Mouse (Mus musculus): ENCODE results near the gene Mdp1.

The Mdp1 gene

DNA sequence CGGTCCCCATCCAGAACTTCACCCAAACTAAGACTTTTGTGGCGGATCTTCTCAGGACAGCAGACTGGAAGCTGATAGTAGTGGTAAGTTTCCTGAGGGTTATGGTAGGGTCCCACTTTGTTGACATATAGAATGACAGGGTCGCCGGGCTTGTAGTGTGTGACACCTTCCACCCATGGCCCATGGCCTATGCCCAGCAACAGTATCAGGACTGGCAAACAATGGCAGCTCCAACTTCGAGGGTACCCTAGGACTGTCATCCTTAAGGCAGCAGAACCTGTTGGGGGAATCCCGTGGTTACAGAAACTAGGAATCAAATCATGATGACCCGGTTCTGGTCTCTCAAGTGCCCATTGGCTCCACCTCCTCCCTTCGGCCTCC, 17.6 kb downstream of the Mdp1 start:
- DNase-seq: no peak

DNA sequence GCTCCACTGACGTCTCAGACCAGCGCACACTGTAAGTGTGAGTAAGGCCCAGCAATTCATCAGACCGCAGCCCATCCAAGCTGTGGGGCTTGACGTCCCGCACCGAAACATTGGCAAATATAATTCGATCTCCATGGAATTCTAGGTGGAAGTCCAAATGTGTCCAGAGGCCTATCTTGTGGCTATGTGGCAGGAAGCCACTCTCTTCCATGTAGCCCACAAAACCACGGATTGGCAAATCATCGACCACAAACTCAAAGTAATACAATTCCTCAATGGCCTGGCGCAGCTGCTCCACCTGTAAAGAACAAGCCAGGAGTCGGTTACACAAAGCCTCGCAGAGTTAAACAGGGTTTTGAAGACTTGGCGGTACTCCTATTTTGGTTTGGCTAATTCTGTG, 19.0 kb downstream of the Mdp1 start:
- DNase-seq: no peak

DNA sequence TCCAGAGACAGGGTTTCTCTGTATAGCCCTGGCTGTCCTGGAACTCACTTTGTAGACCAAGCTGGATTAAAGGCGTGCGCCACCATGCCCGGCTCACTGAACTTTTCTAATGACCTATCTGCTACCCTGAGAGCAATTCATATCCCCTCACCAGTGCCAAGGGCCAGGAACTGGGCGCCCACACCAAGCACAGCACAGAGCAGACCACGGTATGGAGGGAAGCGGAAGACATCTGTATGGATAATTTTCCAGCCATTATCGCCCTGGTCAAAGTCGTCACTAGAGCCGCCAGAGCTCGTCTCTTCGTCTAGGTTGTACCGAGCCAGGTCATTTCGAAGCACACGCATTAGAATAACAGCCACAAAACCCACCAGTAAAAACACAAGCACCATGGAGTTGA, 19.5 kb downstream of the Mdp1 start:
- DNase-seq: no peak

DNA sequence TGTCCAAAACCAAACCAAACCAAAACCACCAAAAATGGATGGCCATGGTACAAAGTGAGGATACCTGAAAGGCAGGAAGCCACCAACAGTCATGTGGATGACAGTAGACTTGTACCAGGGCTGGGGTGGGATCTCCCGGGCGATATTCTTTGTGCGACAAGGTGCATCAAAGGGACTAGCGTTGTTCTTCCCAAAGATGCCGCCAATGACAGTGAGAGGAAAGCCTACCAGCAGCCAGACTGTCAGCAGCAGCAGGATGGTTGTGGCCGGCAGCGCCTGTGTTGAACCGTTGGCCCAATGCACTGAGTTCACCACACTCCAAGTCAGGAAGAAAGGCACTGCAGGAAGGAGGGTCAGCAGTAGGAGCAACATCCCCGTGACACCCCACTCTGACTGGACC, 22.5 kb downstream of the Mdp1 start, which contains the start of gene Gm49378:
Gene Gm49378, minus strand, starts transcription at position 101 of the 400 bp plus-strand sequence.
- DNase-seq: no peak

DNA sequence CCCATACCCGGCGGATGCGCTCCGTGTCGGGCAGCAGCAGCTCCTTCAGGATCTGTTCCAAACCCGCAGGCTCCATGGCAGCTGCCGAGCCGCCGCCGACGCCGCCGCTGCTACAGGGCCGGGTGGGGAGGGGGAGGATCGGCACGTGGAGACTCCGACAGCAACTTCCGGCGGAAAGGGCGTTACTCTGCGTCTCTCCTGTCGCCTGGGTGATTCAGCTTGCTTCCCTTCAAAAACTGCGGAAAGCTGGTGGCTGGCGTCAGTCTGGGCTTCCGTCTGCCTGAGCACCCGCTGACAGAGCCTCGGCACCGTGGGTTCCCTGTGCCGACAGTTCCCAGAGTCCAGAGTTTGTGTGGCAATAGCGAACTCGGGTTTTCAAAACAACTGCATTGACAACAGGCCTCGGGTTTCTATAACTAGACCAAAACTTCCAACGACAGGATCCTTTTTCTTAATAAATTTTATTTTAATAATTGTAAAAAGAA, 24.7 kb downstream of the Mdp1 start, which contains the start of gene Ipo4:
Gene Ipo4, minus strand, starts transcription at position 435 of the 485 bp plus-strand sequence.
- peak; percentile 91 for DNase-seq

DNA sequence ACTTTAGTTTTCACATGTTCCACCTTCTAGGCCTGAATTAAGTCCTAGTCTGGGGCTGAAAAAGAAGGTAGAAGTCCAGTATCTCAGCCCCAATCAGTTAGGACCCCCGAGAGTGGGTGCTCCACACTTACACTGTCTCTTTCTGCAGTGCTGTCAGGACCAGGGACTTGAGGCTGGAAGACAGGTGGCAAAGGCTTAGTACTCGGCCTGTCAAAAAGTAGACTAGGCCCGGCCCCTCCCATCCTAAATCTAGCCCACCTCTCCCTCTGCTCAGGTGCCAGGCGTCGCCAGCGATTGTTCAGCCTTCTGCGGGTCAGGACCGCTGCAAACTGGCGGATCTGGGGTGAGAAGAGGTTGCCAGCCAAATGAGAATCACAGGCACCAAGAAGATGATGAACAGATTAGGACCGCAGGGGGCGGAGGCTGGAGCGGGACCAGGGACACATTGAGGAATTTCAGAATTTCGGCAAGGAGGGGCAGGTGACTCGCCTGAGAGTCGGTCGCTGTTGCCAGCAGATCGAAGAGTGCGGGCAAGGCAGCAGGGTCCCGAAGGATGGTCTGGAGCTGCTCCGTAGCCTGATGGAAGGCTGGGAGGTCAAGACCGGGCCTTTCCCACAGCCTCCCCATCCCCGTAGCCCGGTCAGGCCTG, 25.3 kb downstream of the Mdp1 start:
- DNase-seq: no peak

DNA sequence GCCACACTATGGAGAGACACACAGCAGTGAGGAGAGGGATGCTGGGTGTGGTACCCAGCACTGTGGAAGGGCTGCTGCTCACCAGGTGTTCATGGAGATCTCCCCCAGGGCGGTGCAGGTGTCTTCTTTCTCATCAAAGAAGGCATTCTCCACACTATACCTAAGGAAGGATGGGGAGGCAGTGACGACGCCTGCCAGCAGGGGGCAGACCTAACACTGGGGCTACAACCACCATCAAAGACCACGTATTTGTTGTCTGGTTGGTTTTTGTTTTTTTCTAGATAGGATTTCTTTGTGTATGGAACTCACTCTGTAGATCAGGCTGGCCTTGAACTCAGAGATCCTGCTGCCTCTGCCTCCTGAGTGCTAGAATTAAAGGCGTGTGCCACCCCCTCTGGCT, 31.0 kb downstream of the Mdp1 start:
- peak; percentile 87 for DNase-seq

DNA sequence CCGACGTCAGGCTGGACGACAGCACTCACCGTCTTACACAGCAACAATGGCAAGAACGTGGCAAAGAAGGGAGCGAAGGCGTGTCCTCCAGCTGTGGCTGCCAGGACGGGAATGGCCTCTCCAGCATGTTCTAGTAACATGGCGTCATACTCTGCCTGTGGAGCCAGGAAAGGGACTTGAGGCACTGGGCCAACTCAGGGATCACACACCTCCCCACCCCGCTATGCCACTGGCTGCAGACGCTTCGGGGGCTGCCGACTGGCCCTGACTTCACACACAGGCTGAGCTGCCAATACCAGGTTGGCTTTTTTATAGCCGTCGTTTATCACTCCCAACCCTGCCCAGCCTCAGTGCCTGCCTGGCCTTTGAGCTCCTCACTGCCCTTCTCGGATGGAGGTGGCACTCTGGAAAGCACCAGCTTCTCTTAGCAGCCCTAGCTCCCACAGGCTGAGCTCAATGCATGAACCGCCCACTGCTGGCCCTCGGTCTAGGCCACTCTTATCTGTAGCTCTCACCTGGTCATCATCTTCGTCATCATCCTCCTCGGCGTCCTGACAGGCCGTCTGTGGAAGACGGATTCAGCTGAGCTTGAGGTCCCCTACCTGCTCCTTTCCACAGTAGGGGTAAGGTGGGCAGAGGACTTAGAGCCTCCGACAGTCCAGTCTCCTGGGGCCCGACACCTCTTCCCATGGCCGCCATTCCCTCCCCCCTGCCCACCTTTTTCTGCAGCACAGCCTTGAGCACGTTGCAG, 32.1 kb downstream of the Mdp1 start:
- no peak for DNase-seq

DNA sequence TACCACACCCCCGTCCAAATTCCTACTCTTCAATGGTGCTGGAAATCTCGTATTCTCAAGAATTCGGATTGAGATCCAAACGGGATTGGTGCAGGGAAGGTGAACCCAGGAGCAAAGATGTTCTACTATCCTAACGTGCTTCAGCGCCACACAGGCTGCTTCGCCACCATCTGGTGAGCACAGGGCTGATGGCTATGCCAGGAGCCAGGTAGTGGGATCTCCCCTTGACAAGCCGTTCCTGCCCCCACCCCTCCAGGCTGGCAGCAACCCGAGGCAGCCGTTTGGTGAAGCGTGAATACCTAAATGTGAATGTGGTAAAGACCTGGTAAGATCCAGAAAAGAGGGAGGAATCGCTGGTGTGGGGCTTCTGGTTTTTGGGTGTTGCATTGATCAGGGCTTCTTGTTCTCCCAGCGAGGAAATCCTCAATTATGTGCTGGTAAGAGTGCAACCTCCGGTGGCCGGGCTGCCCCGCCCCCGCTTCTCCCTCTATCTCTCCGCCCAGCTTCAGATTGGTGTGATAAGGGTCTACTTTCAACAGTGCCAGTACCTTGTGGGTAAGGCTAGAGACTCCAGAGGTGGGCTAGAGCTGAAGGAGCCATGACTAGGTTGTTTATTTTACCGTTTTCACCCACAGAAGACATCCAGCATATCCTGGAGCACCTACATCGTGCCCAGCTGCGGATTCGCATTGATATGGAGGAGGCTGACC, 41.7 kb downstream of the Mdp1 start:
- DNase-seq: no peak

DNA sequence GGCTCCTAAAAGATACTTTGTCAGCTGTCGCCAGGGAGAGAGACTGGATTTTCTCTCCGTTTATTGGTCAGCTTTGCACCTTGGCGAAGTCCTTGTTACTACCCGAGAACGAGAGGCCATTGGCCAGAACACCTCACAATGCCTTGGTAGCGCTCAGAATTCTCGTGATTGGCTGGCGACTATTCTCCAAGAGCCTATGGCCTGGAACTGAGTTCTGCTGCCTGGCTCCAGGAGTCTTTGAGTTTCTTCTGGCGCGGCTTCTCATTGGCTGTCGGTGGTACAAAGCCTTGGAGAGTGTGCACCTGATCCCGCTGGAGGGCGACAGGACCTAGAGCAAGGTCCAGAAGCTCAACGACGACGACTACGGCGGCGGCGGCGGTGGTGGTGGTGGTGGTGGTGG, 42.5 kb downstream of the Mdp1 start, which contains the start of gene Rec8:
Gene Rec8, plus strand, starts transcription at position 216 of the 400 bp plus-strand sequence.
- DNase-seq: no peak

DNA sequence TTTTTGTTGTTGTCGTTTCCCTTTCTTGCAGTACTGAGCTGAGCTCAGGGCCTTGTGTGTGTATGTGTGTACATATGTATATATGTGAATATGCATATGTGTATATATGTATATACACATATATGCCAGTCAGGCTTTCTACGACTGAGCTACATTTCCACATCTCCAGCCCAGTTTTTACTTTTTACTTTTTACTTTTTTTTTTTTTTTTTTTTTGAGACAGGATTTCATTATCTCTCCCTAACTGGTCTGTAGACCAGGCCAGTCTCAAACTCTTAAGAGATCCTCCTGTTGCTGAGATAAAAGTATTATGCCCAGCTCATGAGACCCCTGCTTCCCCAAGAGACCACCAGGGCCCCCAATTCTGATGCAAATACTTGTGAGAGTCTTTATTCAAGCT, 43.5 kb downstream of the Mdp1 start:
- no peak for DNase-seq

DNA sequence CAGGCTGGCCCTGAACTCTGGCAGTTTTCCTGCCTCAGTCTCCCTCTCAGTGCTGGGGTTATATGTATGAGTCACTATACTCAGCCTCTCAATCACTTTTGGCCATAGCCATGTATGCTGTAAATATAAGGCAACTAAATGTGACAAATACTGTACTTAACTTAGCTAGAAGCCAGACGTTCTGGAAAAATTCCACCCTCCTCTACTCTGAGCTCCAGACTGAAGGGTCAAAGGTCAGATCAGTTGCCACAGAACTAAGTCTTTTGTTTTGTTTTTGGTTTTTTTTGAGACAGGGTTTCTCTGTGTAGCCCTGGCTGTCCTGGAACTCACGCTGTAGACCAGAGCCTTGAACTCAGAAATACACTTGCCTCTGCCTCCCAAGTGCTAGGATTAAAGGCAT, 44.4 kb downstream of the Mdp1 start:
- no peak for DNase-seq

DNA sequence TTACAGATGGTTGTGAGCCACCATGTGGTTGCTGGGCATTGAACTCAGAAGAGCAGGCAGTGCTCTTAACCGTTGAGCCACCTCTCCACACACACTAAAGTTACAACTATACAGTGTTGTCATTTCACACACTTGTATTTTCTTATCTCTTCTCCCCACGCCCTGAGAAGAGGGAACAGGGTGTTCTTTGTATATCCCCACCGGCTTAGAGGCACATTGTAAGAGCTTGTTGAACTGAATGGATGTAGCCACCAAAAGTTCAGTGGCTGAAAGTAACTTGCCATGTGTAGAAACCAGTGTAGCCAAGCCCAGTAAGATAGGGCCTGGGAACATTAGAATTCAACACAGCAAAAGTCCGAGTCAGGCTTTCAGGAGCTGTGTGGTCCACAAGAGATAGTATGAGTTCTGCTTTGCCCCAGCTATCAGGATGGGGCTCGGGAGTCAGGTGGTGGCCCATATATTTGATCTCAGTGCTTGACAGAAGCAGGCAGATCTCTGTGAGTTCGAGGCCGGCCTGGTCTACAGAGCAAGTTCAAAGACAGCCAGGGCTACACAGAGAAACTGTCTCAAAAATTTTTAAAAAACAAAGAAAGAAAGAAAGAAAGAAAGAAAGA, 45.6 kb downstream of the Mdp1 start:
- no peak for DNase-seq

DNA sequence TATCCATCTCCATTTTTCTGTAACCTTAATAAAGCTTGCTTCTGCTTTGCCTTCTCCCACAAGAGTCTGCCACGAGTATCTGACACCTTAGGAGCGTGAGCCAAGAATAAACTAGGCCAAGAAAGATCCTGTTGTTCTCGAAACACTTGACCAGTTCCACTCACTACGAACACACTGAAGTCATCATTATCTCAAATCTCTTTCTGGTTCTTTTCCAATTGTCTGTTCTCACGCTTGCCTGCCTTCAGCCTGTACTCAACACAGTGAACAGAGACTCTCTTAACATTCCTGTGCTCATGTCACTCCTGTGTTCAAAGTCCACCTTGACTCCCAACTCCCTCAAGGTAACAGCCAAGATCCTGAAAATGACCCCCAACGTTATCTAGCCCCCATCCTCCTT, 47.0 kb downstream of the Mdp1 start:
- DNase-seq: no peak

DNA sequence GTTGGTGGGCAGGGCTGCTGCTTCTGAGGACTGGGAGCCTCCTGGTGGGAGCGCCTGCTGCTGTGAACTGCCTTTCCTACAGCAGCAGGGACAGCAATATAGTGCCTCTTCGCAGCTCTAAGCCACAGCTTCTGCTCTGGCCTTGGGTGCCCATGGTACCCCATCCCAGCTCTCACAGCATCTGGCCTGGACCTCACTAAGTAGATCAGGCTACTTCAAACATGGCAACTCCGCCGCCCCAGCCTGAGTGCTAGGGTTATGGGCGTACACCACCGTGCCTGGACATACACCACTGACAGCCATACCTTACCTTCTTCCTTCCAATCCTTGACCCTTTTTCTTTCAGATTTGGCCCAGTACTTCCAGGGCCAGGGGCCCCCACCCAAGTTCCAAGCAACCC, 52.0 kb downstream of the Mdp1 start:
- no peak for DNase-seq

Data from thymus, postnatal 14 days (tissue).